Comparison of ENCODE assay signal across 10 mouse cellular contexts in the genomic region with DNA sequence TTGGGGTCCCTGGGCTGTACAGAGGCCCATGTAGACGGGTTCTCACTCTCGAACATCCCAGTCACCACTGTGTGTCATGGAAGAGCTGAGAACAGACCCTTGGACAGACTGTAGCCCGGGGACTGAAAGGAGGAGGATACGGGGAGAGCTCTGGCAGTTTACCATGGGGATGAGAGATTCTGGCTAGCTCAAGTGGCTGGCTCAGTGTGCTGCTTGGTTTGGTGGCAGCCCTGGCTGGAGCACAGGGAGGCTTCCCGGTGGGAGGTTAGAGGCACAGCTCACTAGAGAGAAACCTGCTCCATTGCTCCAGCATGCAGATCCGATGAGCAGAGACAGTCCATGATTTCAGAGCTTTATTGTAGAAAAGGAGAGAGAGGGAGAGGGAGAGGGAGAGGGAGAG.
"Had no signal": no experiment of that assay in that cellular context is flagged by ENCODE, and none has a peak within 500 bp of the region (broad histone marks: within the 10 kb centered on the region; RNA-seq: fewer than 3 reads in every experiment).

No protein-coding gene starts in this region.

- H3K27me3 ChIP-seq: lung, embryonic 15.5 days; midbrain, embryonic 12.5 days had no signal

- H3K4me1 ChIP-seq: limb, embryonic 10.5 days; lung, embryonic 15.5 days; midbrain, embryonic 12.5 days had no signal

- H3K9ac ChIP-seq: lung, embryonic 15.5 days; midbrain, embryonic 12.5 days had no signal

- H3K4me3 ChIP-seq: limb, embryonic 10.5 days; lung, embryonic 15.5 days; midbrain, embryonic 12.5 days had no signal

- H3K36me3 ChIP-seq: limb, embryonic 10.5 days; lung, embryonic 15.5 days; midbrain, embryonic 12.5 days had no signal

- H3K4me2 ChIP-seq: liver, embryonic 11.5 days; lung, embryonic 15.5 days; midbrain, embryonic 12.5 days had no signal

- DNase-seq: kidney, adult 8-10 months; kidney, postnatal 36 days; lung, postnatal 14 days; right cerebral cortex, postnatal 14 days; thymus, postnatal 36 days had no signal

- H3K9me3 ChIP-seq: limb, embryonic 10.5 days; lung, embryonic 15.5 days; midbrain, embryonic 12.5 days had no signal

- H3K27ac ChIP-seq: limb, embryonic 10.5 days; lung, embryonic 15.5 days; macrophage; midbrain, embryonic 12.5 days had no signal
